Mouse (Mus musculus) lung, embryonic 15.5 days (tissue): ENCODE results near the gene Actn4. TPM values are rescaled to one million over a fixed set of nuclear protein-coding genes. Genes with fewer than 3 reads are reported as not detected.
A peak's percentile ranks its signal among the peaks of the same experiment; 100 is the strongest.

Experiments
- ATAC-seq: fragments of 200-750 bp; cut with Nextera tagmentation; 2 replicates; pipeline ENCODE4 v1.8.0; 2017; ENCODE audit warnings: moderate number of reproducible peaks, borderline replicate concordance; ENCODE audit not compliant: low FRiP score, low TSS enrichment; ENCODE audit errors: extremely low read depth
- H3K27ac ChIP-seq: fragments of 300-500 bp; sonication (generic); 2 replicates; pipeline ENCODE4 v1.5.1; 2015; ENCODE audit warnings: moderate library complexity, mild to moderate bottlenecking, inconsistent platforms
- H3K27me3 ChIP-seq: fragments of 300-500 bp; sonication (generic); 2 replicates; pipeline ENCODE4 v1.6.1; 2015; ENCODE audit warnings: inconsistent platforms
- H3K36me3 ChIP-seq: fragments of 300-500 bp; sonication (generic); 2 replicates; pipeline ENCODE4 v1.6.1; 2015; ENCODE audit warnings: inconsistent platforms
- H3K4me1 ChIP-seq: fragments of 300-500 bp; sonication (generic); 2 replicates; pipeline ENCODE4 v1.6.1; 2015; ENCODE audit warnings: inconsistent platforms
- H3K4me2 ChIP-seq: fragments of 300-500 bp; sonication (generic); 2 replicates; pipeline ENCODE4 v1.6.1; 2015; ENCODE audit warnings: inconsistent platforms, mild to moderate bottlenecking, moderate library complexity
- H3K4me3 ChIP-seq: fragments of 300-500 bp; sonication (generic); 2 replicates; pipeline ENCODE4 v1.5.1; 2015; ENCODE audit warnings: mild to moderate bottlenecking, inconsistent platforms
- H3K9ac ChIP-seq: fragments of 300-500 bp; sonication (generic); 2 replicates; pipeline ENCODE4 v1.6.1; 2015; ENCODE audit warnings: inconsistent platforms
- H3K9me3 ChIP-seq: fragments of 300-500 bp; sonication (generic); 2 replicates; pipeline ENCODE4 v1.6.1; 2016; ENCODE audit warnings: inconsistent platforms
- WGBS: fragments of 180-500 bp; shearing (Covaris S2); methylation state at CpG from one replicate; pipeline ENCODE4 v1.1.7; 2015; 5-methylcytosine and 5-hydroxymethylcytosine counted together
- polyA plus RNA-seq: library from polyadenylated mRNA; unstranded; fragments of >200 nt; fragmentation: Nextera tagmentation; extraction: Ambion mirVana; gene quantifications from 2 replicates; pipeline ENCODE4 v1.2.1, GENCODE M21; 2015

Gene Actn4
- polyA plus RNA-seq, 1 experiment from 2014 or later = 302 TPM

- Histone ChIP-seq H3K9ac (no peak overlapping the region), H3K9me3 (no peaks in the 10 kb centered on the region), H3K36me3 (no peaks in the 10 kb centered on the region), H3K4me2 (no peak overlapping the region), H3K4me1 (peaks cover 97% of the 10 kb centered on the region), H3K4me3 (no peak overlapping the region), H3K27ac (peak overlapping the region; percentile 66; the same call in 1 of the 2 replicates), H3K27me3 (no peaks in the 10 kb centered on the region)
- WGBS = 80% methylated on average over 1 of the region's 1 CpGs
- ATAC-seq = no peak
Observed at GRCm38 (mm10) chr7:28956270-28956669, 5.9 kb downstream of the Actn4 start.

- H3K4me1 ChIP-seq = peaks cover 96% of the 10 kb centered on the region
- no peaks in the 10 kb centered on the region for H3K36me3 ChIP-seq
- H3K9me3 ChIP-seq = no peaks in the 10 kb centered on the region
- ATAC-seq = 0 out of 2 replicates have a peak, but pooled peaks have one; percentile 21
- H3K4me2 ChIP-seq = 0 out of 2 replicates have a peak overlapping the region, but pooled peaks have one; percentile 2
- H3K27me3 ChIP-seq = no peaks in the 10 kb centered on the region
- peak overlapping the region; percentile 66 for H3K27ac ChIP-seq
- H3K4me3 ChIP-seq = no peak overlapping the region
- WGBS = 14% methylated on average over 5 of the region's 5 CpGs
- H3K9ac ChIP-seq = no peak overlapping the region
Observed at GRCm38 (mm10) chr7:28955295-28955897, 6.7 kb downstream of the Actn4 start.

- no peaks in the 10 kb centered on the region for H3K36me3 ChIP-seq
- H3K9ac ChIP-seq = no peak overlapping the region
- H3K4me2 ChIP-seq = 0 out of 2 replicates have a peak overlapping the region, but pooled peaks have one; percentile 2
- no peaks in the 10 kb centered on the region for H3K27me3 ChIP-seq
- no peaks in the 10 kb centered on the region for H3K9me3 ChIP-seq
- no peak overlapping the region for H3K4me3 ChIP-seq
- peak overlapping the region; percentile 66 for H3K27ac ChIP-seq
- 72% methylated on average over 4 of the region's 4 CpGs for WGBS
- ATAC-seq = no peak
- peaks cover 96% of the 10 kb centered on the region for H3K4me1 ChIP-seq
Observed at GRCm38 (mm10) chr7:28954773-28955172, 7.4 kb downstream of the Actn4 start.

GRCm38 (mm10) chr7:28953476-28954376 lies 8.4 kb downstream of the Actn4 start:
- Histone ChIP-seq H3K4me3 (no peak overlapping the region), H3K4me1 (peaks cover 96% of the 10 kb centered on the region), H3K27me3 (no peaks in the 10 kb centered on the region), H3K27ac (peak overlapping the region; percentile 89), H3K4me2 (peak overlapping the region; percentile 13), H3K9me3 (no peaks in the 10 kb centered on the region), H3K36me3 (no peaks in the 10 kb centered on the region), H3K9ac (no peak overlapping the region)
- no peak for ATAC-seq
- 27% methylated on average over 2 of the region's 2 CpGs for WGBS

GRCm38 (mm10) chr7:28952786-28953185 lies 9.4 kb downstream of the Actn4 start:
- no peaks in the 10 kb centered on the region for H3K36me3 ChIP-seq
- H3K4me2 ChIP-seq = peak overlapping the region; percentile 30; the same call in 1 of the 2 replicates
- 5% methylated on average over 3 of the region's 3 CpGs for WGBS
- peaks cover 96% of the 10 kb centered on the region for H3K4me1 ChIP-seq
- no peaks in the 10 kb centered on the region for H3K27me3 ChIP-seq
- no peak overlapping the region for H3K9ac ChIP-seq
- no peak overlapping the region for H3K4me3 ChIP-seq
- H3K27ac ChIP-seq = peak overlapping the region; percentile 89
- 0 out of 2 replicates have a peak, but pooled peaks have one; percentile 33 for ATAC-seq
- H3K9me3 ChIP-seq = no peaks in the 10 kb centered on the region

GRCm38 (mm10) chr7:28951764-28952163 lies 10.4 kb downstream of the Actn4 start:
- Histone ChIP-seq H3K4me1 (peaks cover 96% of the 10 kb centered on the region), H3K27ac (peak overlapping the region; percentile 89), H3K36me3 (no peaks in the 10 kb centered on the region), H3K4me2 (peak overlapping the region; percentile 12; the same call in 1 of the 2 replicates), H3K4me3 (no peak overlapping the region), H3K9me3 (no peaks in the 10 kb centered on the region), H3K9ac (no peak overlapping the region), H3K27me3 (no peaks in the 10 kb centered on the region)
- WGBS = 50% methylated on average over 2 of the region's 2 CpGs
- no peak for ATAC-seq

GRCm38 (mm10) chr7:28950346-28951037 lies 11.6 kb downstream of the Actn4 start:
- no peaks in the 10 kb centered on the region for H3K27me3 ChIP-seq
- H3K4me1 ChIP-seq = peaks cover 96% of the 10 kb centered on the region
- ATAC-seq = no peak
- H3K27ac ChIP-seq = peak overlapping the region; percentile 78; the same call in 1 of the 2 replicates
- no peaks in the 10 kb centered on the region for H3K36me3 ChIP-seq
- WGBS = 83% methylated on average over 10 of the region's 10 CpGs
- no peak overlapping the region for H3K4me3 ChIP-seq
- H3K9ac ChIP-seq = no peak overlapping the region
- H3K4me2 ChIP-seq = no peak overlapping the region
- no peaks in the 10 kb centered on the region for H3K9me3 ChIP-seq

GRCm38 (mm10) chr7:28949298-28949697 lies 12.8 kb downstream of the Actn4 start:
- H3K9ac ChIP-seq = no peak overlapping the region
- H3K27me3 ChIP-seq = no peaks in the 10 kb centered on the region
- H3K4me2 ChIP-seq = 0 out of 2 replicates have a peak overlapping the region, but pooled peaks have one; percentile 14
- no peak overlapping the region for H3K4me3 ChIP-seq
- ATAC-seq = no peak
- peaks cover 97% of the 10 kb centered on the region for H3K4me1 ChIP-seq
- no peaks in the 10 kb centered on the region for H3K9me3 ChIP-seq
- H3K27ac ChIP-seq = peak overlapping the region; percentile 78
- no peaks in the 10 kb centered on the region for H3K36me3 ChIP-seq
- 43% methylated on average over 2 of the region's 2 CpGs for WGBS

- Histone ChIP-seq H3K4me1 (peaks cover 97% of the 10 kb centered on the region), H3K27ac (peak overlapping the region; percentile 78), H3K4me2 (no peak overlapping the region), H3K9me3 (no peaks in the 10 kb centered on the region), H3K36me3 (no peaks in the 10 kb centered on the region), H3K9ac (no peak overlapping the region), H3K4me3 (no peak overlapping the region), H3K27me3 (no peaks in the 10 kb centered on the region)
- 79% methylated on average over 7 of the region's 7 CpGs for WGBS
- ATAC-seq = no peak
Observed at GRCm38 (mm10) chr7:28948746-28949145, 13.4 kb downstream of the Actn4 start.

- H3K9me3 ChIP-seq = no peaks in the 10 kb centered on the region
- H3K4me3 ChIP-seq = no peak overlapping the region
- H3K27me3 ChIP-seq = no peaks in the 10 kb centered on the region
- H3K27ac ChIP-seq = peak overlapping the region; percentile 93
- 0 out of 2 replicates have a peak overlapping the region, but pooled peaks have one; percentile 32 for H3K4me2 ChIP-seq
- H3K4me1 ChIP-seq = peaks cover 95% of the 10 kb centered on the region
- H3K9ac ChIP-seq = no peak overlapping the region
- WGBS = 29% methylated on average over 1 of the region's 1 CpGs
- H3K36me3 ChIP-seq = no peaks in the 10 kb centered on the region
- ATAC-seq = no peak
Observed at GRCm38 (mm10) chr7:28946271-28946610, 15.9 kb downstream of the Actn4 start.

GRCm38 (mm10) chr7:28945416-28946270 lies 16.5 kb downstream of the Actn4 start:
- H3K27ac ChIP-seq = peak overlapping the region; percentile 93
- WGBS = 17% methylated on average over 10 of the region's 10 CpGs
- no peaks in the 10 kb centered on the region for H3K9me3 ChIP-seq
- no peaks in the 10 kb centered on the region for H3K27me3 ChIP-seq
- H3K36me3 ChIP-seq = no peaks in the 10 kb centered on the region
- peak overlapping the region; percentile 18 for H3K9ac ChIP-seq
- peak overlapping the region; percentile 32 for H3K4me2 ChIP-seq
- H3K4me3 ChIP-seq = no peak overlapping the region
- peaks cover 96% of the 10 kb centered on the region for H3K4me1 ChIP-seq
- peak; percentile 88 for ATAC-seq
